In the genomic region with DNA sequence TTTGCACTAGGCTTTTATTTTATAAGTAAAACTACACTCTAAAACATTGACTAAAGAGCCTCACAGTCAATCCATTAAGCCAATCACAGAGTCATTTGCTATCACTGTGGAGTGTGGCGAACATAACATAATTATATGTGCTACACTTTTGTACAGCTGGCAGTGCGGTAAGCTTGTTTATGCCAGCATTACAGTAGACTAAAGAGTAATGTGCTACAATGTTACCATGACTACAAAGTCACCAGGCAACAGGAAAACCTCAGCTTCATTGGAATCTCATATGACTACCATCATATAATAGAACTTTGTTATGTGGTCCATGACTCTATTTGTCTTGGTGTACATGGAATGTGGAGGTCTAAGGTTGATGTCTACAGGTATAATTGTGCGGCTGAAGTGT, we compare ENCODE assay signal across 28 mouse cellular contexts. TPM values are rescaled to one million over a fixed set of nuclear protein-coding genes. Genes with fewer than 3 reads are reported as not detected.
DNase-seq lines count a peak whose midpoint lies in the region; ATAC-seq and TF ChIP-seq lines count a peak whose summit lies in the region.
"Had no signal": no experiment of that assay in that cellular context is flagged by ENCODE, and none has a peak within 500 bp of the region (broad histone marks: within the 10 kb centered on the region; RNA-seq: fewer than 3 reads in every experiment).

No protein-coding gene starts in this region.

- WGBS in heart, embryonic 13.5 days, result 83% methylated on average over 3 of the region's 3 CpGs
- WGBS in heart, embryonic 11.5 days (ENCODE audit: insufficient replicate concordance), result 82% methylated on average over 3 of the region's 3 CpGs

- peak; percentile 51 for DNase-seq in layer of hippocampus, adult 9-11 months
- DNase-seq in layer of hippocampus, adult 11-12 months (ENCODE audit: low spot score), result no peak
- peak; percentile 59 for DNase-seq in brain, adult 2 months (ENCODE audit: low read depth, low spot score)
- peak; percentile 74 for DNase-seq in brain, embryonic 14.5 days (ENCODE audit: low read depth)
- DNase-seq in thymus, adult 18-20 months, result no peak
- DNase-seq: adrenal gland, adult 8-10 months; cerebellum, adult 2 months; cerebellum, postnatal 25 days; heart, postnatal 36 days; kidney, adult 11 months; kidney, postnatal 36 days; lung, adult 18-20 months; lung, postnatal 10 days; retina, postnatal 1 day; right cerebral cortex, postnatal 25 days; spleen, adult 18-20 months; thymus, postnatal 25 days had no signal

- H3K27ac ChIP-seq in heart, embryonic 13.5 days (replicated peaks), result no peak overlapping the region
- no peak overlapping the region for H3K27ac ChIP-seq in heart, embryonic 11.5 days (ENCODE audit: low read depth, low read length)
- H3K27ac ChIP-seq: embryonic facial prominence, embryonic 12.5 days; heart, embryonic 10.5 days; kidney, embryonic 15.5 days; limb, embryonic 13.5 days; liver, embryonic 12.5 days; neural tube, embryonic 13.5 days had no signal

- no peaks in the 10 kb centered on the region for H3K36me3 ChIP-seq in heart, embryonic 13.5 days
- H3K36me3 ChIP-seq in heart, embryonic 11.5 days (ENCODE audit: control insufficient read depth, insufficient read depth, low read length), result no peaks in the 10 kb centered on the region
- H3K36me3 ChIP-seq: embryonic facial prominence, embryonic 12.5 days; heart, embryonic 10.5 days; kidney, embryonic 15.5 days; limb, embryonic 13.5 days; liver, embryonic 12.5 days; neural tube, embryonic 13.5 days had no signal

- H3K9me3 ChIP-seq in heart, embryonic 13.5 days, result peaks cover 6% of the 10 kb centered on the region; the same call in 1 of the 2 replicates
- H3K9me3 ChIP-seq in heart, embryonic 11.5 days (replicated peaks; ENCODE audit: control insufficient read depth, low read length), result no peaks in the 10 kb centered on the region
- H3K9me3 ChIP-seq: embryonic facial prominence, embryonic 12.5 days; heart, embryonic 10.5 days; kidney, embryonic 15.5 days; limb, embryonic 13.5 days; liver, embryonic 12.5 days; neural tube, embryonic 13.5 days had no signal

- ATAC-seq in heart, embryonic 13.5 days (ENCODE audit: extremely low read depth, insufficient number of reproducible peaks, low FRiP score, low TSS enrichment), result no peak
- no peak for ATAC-seq in heart, embryonic 11.5 days (replicated peaks; ENCODE audit: insufficient number of reproducible peaks, low FRiP score, low TSS enrichment)
- ATAC-seq: activated CD4-positive, CD25-positive, alpha-beta regulatory T cell, adult 4 months; liver, embryonic 12.5 days had no signal

- no peak for TF ChIP-seq CTCF in brain, embryonic 14.5 days (IDR thresholded peaks at IDR 0.05; ENCODE audit: borderline replicate concordance, extremely low read depth, insufficient read depth, insufficient read length)

- peaks cover 8% of the 10 kb centered on the region; the same call in 1 of the 2 replicates for H3K27me3 ChIP-seq in heart, embryonic 13.5 days (replicated peaks)
- H3K27me3 ChIP-seq in heart, embryonic 11.5 days (ENCODE audit: control insufficient read depth, insufficient read depth, low read length), result no peaks in the 10 kb centered on the region
- H3K27me3 ChIP-seq: embryonic facial prominence, embryonic 12.5 days; kidney, embryonic 15.5 days; limb, embryonic 13.5 days; liver, embryonic 12.5 days; neural tube, embryonic 13.5 days had no signal

- no peak overlapping the region for H3K4me3 ChIP-seq in heart, embryonic 13.5 days
- H3K4me3 ChIP-seq in heart, embryonic 11.5 days (ENCODE audit: low read depth, low read length), result no peak overlapping the region
- H3K4me3 ChIP-seq: embryonic facial prominence, embryonic 12.5 days; heart, embryonic 10.5 days; kidney, embryonic 15.5 days; limb, embryonic 13.5 days; liver, embryonic 12.5 days; myocyte; neural tube, embryonic 13.5 days had no signal

- peak overlapping the region; percentile 24; the same call in 1 of the 2 replicates for H3K4me2 ChIP-seq in heart, embryonic 13.5 days
- no peak overlapping the region for H3K4me2 ChIP-seq in heart, embryonic 11.5 days
- H3K4me2 ChIP-seq: embryonic facial prominence, embryonic 12.5 days; kidney, embryonic 15.5 days; limb, embryonic 13.5 days; liver, embryonic 12.5 days; midbrain, embryonic 11.5 days; neural tube, embryonic 13.5 days had no signal

- no peak for TF ChIP-seq POLR2A in brain, embryonic 14.5 days (IDR thresholded peaks at IDR 0.05; ENCODE audit: borderline replicate concordance, extremely low read depth, insufficient read depth, insufficient read length, poor library complexity, severe bottlenecking)

- H3K9ac ChIP-seq in heart, embryonic 13.5 days, result no peak overlapping the region
- no peak overlapping the region for H3K9ac ChIP-seq in heart, embryonic 11.5 days (ENCODE audit: low read depth, low read length)
- H3K9ac ChIP-seq: embryonic facial prominence, embryonic 12.5 days; kidney, embryonic 15.5 days; limb, embryonic 13.5 days; liver, embryonic 12.5 days; neural tube, embryonic 13.5 days had no signal

- H3K4me1 ChIP-seq in heart, embryonic 13.5 days, result peaks cover 19% of the 10 kb centered on the region
- peaks cover 7% of the 10 kb centered on the region for H3K4me1 ChIP-seq in heart, embryonic 11.5 days (ENCODE audit: control insufficient read depth, insufficient read depth, low read length)
- H3K4me1 ChIP-seq: embryonic facial prominence, embryonic 12.5 days; kidney, embryonic 15.5 days; limb, embryonic 13.5 days; liver, embryonic 12.5 days had no signal

RNA-seq across cellular contexts. Expression of a gene that starts 15.0 kb away (rescaled TPM):
- polyA plus RNA-seq in heart, embryonic 13.5 days (2015; fragmentation: Nextera tagmentation; extraction: Ambion mirVana), result 0.23 and 0.32 TPM in 2 replicates
- polyA plus RNA-seq in heart, embryonic 11.5 days (2014; fragmentation: Nextera tagmentation; extraction: Ambion mirVana), result 0.18 and 0.63 TPM in 2 replicates
- 10.4 and 15.0 TPM in 2 replicates for polyA plus RNA-seq in brain, embryonic 14.5 days (2012; rRNA removed)
- polyA plus RNA-seq: activated CD4-positive, CD25-positive, alpha-beta regulatory T cell, adult 4 months; liver, embryonic 12.5 days had no signal

Comparison
In these comparisons a context has a peak if more than half of its experiments do, and no peak if none do; other contexts are left out.
1. DNase-seq: peak in layer of hippocampus, adult 9-11 months (single experiment), brain, adult 2 months (single experiment) and brain, embryonic 14.5 days (single experiment); none in layer of hippocampus, adult 11-12 months (single experiment) and thymus, adult 18-20 months (0 of 2).